Mouse (Mus musculus): ENCODE measurements at regions not wholly inside any gene's neighbourhood (a gene's known extent, or its start where the extent isn't known, plus 50 kb on each side); places are given as distances from the start of the nearest gene placed in this dataset.

DNA sequence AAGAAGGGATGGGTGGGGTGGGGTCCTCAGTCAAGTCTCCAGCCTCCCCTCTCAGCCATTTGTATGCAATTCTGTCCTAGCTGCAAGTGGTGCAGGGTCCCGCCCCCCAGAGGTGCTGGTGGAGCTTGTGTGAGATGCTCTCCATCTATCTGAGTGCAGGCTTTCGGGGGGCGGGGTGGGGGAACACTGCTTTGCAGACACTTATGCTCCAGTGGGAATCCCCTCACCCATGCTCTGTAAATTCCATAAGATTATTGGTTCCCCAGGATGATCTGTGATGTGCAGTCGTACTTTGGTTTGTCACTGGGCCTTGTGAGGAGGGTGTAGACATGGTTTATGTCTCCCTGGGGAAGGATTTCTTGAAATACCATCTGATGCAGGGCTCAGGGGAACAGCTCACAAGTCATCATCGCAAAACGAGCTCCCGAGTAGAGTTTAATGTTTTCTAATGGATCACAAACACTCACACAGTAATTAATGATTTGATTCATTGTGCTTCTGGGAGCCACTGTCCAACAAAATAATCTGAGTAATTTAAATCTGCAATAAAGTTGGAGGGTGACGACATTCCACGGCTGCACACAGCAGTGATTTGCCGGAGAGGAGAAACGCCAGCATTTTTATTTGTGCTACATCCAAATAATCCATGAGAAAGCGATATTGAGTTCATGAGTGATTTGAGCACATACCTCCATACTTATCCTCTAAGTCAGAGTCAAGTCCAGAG, 540.3 kb upstream of the Hs6st1 start:
- TF ChIP-seq POLR2A (IDR thresholded peaks at IDR 0.05; ENCODE audit: insufficient read depth, low read depth, low read length) (no peak), CTCF (IDR thresholded peaks at IDR 0.05; ENCODE audit: insufficient read depth, low read depth, low read length) (no peak)

Data from olfactory bulb, adult 2 months (tissue).